Mouse (Mus musculus) kidney, embryonic 14.5 days (tissue): ENCODE measurements around the gene Gm10382. TPM values are rescaled to one million over a fixed set of nuclear protein-coding genes. Genes with fewer than 3 reads are reported as not detected.
"Not testable (repeated sequence)": the region's sequence is repeated elsewhere in the genome, so short reads cannot be mapped to it uniquely, and the experiment has no call there.

Experiments
- ATAC-seq: fragments of 200-750 bp; cut with Nextera tagmentation; 2 replicates; pipeline ENCODE4 v1.8.0; 2017; ENCODE audit warnings: moderate number of reproducible peaks, mild to moderate bottlenecking, moderate TSS enrichment, moderate library complexity; ENCODE audit not compliant: low FRiP score, low TSS enrichment
- H3K27ac ChIP-seq: fragments of 300-500 bp; sonication (generic); 2 replicates; pipeline ENCODE4 v1.5.1; 2014; ENCODE audit warnings: low read depth, mild to moderate bottlenecking, low read length, moderate library complexity, mixed read lengths
- H3K27me3 ChIP-seq: fragments of 300-500 bp; sonication (generic); 2 replicates; pipeline ENCODE4 v1.6.1; 2014; ENCODE audit warnings: mild to moderate bottlenecking, low read length; ENCODE audit not compliant: control insufficient read depth, insufficient read depth
- H3K36me3 ChIP-seq: fragments of 300-500 bp; sonication (generic); 2 replicates; pipeline ENCODE4 v1.6.1; 2014; ENCODE audit warnings: low read length, mixed read lengths; ENCODE audit not compliant: control insufficient read depth, insufficient read depth
- H3K4me1 ChIP-seq: fragments of 300-500 bp; sonication (generic); 2 replicates; pipeline ENCODE4 v1.6.1; 2014; ENCODE audit warnings: low read length, mixed read lengths; ENCODE audit not compliant: control insufficient read depth, insufficient read depth
- H3K4me2 ChIP-seq: fragments of 300-500 bp; sonication (generic); replicated peaks from 2 replicates; pipeline ENCODE4 v1.6.1; 2014; ENCODE audit warnings: low read depth, mild to moderate bottlenecking, low read length
- H3K4me3 ChIP-seq: fragments of 300-500 bp; sonication (generic); 2 replicates; pipeline ENCODE4 v1.5.1; 2014; ENCODE audit warnings: mild to moderate bottlenecking, low read length
- H3K9ac ChIP-seq: fragments of 300-500 bp; sonication (generic); 2 replicates; pipeline ENCODE4 v1.6.1; 2014; ENCODE audit warnings: low read depth, mild to moderate bottlenecking, low read length, moderate library complexity
- H3K9me3 ChIP-seq: fragments of 300-500 bp; sonication (generic); 2 replicates; pipeline ENCODE4 v1.6.1; 2016; ENCODE audit warnings: low read length; ENCODE audit not compliant: control insufficient read depth
- WGBS: fragments of 180-500 bp; shearing (Covaris S2); extraction: QIAGEN DNeasy Blood & Tissue Kit; methylation state at CpG from one replicate; pipeline ENCODE4 v1.1.7; 2014; 5-methylcytosine and 5-hydroxymethylcytosine counted together
- polyA plus RNA-seq: library from polyadenylated mRNA; unstranded; fragments of >200 nt; fragmentation: Nextera tagmentation; extraction: Ambion mirVana; gene quantifications from 2 replicates; pipeline ENCODE4 v1.2.1, GENCODE M21; 2014

Gene Gm10382
- polyA plus RNA-seq, 1 experiment from 2014 or later = 0.41 TPM

- no peak overlapping the region for H3K4me2 ChIP-seq
- 79% methylated on average over 5 of the region's 5 CpGs for WGBS
- no peak overlapping the region for H3K4me3 ChIP-seq
- no peak for ATAC-seq
- H3K36me3 ChIP-seq = peaks cover 27% of the 10 kb centered on the region
- H3K27ac ChIP-seq = no peak overlapping the region
- H3K9me3 ChIP-seq = no peaks in the 10 kb centered on the region
- no peak overlapping the region for H3K9ac ChIP-seq
- no peaks in the 10 kb centered on the region for H3K27me3 ChIP-seq
- H3K4me1 ChIP-seq = no peaks in the 10 kb centered on the region
Observed at GRCm38 (mm10) chr5:125381954-125382672, 7.0 kb upstream of the Gm10382 start.

GRCm38 (mm10) chr5:125382673-125383558 lies 6.2 kb upstream of the Gm10382 start:
- no peaks in the 10 kb centered on the region for H3K9me3 ChIP-seq
- H3K4me3 ChIP-seq = no peak overlapping the region
- H3K9ac ChIP-seq = no peak overlapping the region
- H3K27me3 ChIP-seq = no peaks in the 10 kb centered on the region
- 51% methylated on average over 6 of the region's 6 CpGs for WGBS
- no peak overlapping the region for H3K27ac ChIP-seq
- H3K4me2 ChIP-seq = no peak overlapping the region
- peak; percentile 65 for ATAC-seq
- no peaks in the 10 kb centered on the region for H3K4me1 ChIP-seq
- peaks cover 27% of the 10 kb centered on the region for H3K36me3 ChIP-seq

DNA sequence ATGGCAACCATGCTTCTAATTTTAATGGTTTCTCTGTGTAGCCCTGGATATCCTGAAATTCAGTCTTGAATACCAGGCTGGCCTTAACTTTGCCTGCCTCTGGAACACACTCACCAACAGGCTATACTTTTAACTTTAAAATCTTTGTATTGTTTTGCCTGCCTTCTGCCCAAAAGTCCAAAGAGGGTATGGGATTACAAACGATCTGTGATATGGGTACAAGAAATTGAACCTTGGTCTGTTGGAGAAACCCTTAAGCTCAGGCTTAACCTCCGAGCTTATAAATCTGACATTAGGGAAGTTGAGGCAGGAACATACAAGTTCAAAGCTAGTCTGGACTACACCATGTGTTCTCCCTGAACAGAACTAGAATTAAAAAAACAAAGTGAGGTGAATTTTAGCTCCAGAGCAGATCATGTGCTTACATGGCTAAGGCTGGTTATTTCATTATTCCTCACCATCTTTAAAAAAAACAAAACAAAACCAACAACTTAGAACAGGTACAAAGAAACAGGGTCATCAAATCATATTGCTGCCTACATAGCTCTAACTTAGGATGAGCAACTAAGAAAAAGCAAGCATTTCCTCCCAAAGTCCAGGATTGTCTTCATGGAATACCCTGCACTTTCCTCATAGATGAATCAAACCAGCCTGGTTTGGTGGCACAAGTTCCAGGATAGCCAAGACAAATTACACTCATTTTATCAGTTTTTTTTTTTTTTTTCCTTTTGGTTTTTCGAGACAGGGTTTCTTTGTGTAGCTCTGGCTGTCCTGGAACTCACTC lies 5.3 kb upstream of the Gm10382 start:
- 74% methylated on average over 3 of the region's 3 CpGs for WGBS
- H3K9me3 ChIP-seq = no peaks in the 10 kb centered on the region
- peaks cover 32% of the 10 kb centered on the region for H3K36me3 ChIP-seq
- no peak overlapping the region for H3K4me2 ChIP-seq
- ATAC-seq = no peak
- no peaks in the 10 kb centered on the region for H3K27me3 ChIP-seq
- no peak overlapping the region for H3K9ac ChIP-seq
- H3K4me3 ChIP-seq = no peak overlapping the region
- H3K27ac ChIP-seq = no peak overlapping the region
- H3K4me1 ChIP-seq = peaks cover 3% of the 10 kb centered on the region; the same call in 1 of the 2 replicates

DNA sequence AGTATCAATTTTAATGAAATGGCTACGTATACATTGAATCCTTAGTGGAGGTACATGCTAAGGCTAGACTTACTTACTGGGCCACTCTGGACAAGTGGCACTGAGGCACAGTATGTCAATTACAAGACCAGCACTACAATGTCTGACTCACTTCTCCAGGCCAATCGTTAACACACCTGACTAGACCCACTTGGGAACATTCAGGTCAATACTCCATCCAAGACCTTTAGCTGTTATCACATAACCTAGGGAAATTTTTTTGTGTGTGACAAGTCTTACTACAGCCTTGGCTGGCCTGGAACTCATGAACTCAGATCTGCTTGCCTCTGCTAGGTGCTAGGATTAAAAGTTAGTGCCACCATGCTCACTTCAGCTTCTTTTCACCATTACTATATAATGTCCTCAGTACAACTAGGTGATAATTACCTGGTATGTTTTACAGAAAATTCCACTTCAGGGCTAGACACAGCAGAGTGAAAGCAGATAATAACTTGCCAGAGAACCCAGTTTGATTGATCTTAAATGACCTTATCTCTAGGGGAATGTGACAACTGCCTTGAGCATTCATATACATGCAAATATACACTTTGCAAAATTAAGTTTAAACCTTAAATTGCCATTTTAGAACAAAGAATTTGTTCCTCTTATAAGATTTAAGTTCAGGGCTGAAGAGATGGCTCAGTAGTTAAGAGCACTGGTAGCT lies 4.5 kb upstream of the Gm10382 start:
- no peak overlapping the region for H3K9ac ChIP-seq
- H3K27me3 ChIP-seq = no peaks in the 10 kb centered on the region
- peaks cover 3% of the 10 kb centered on the region; the same call in 1 of the 2 replicates for H3K4me1 ChIP-seq
- no peak overlapping the region for H3K4me2 ChIP-seq
- H3K36me3 ChIP-seq = peaks cover 32% of the 10 kb centered on the region
- no peak overlapping the region for H3K27ac ChIP-seq
- WGBS = 91% methylated on average over 2 of the region's 2 CpGs
- no peak overlapping the region for H3K4me3 ChIP-seq
- H3K9me3 ChIP-seq = no peaks in the 10 kb centered on the region
- no peak for ATAC-seq

- H3K36me3 ChIP-seq = peaks cover 32% of the 10 kb centered on the region
- WGBS = 83% methylated on average over 8 of the region's 8 CpGs
- H3K4me3 ChIP-seq = no peak overlapping the region
- H3K4me2 ChIP-seq = no peak overlapping the region
- no peak overlapping the region for H3K9ac ChIP-seq
- peaks cover 3% of the 10 kb centered on the region; the same call in 1 of the 2 replicates for H3K4me1 ChIP-seq
- H3K9me3 ChIP-seq = no peaks in the 10 kb centered on the region
- no peaks in the 10 kb centered on the region for H3K27me3 ChIP-seq
- no peak overlapping the region for H3K27ac ChIP-seq
- no peak for ATAC-seq
Observed at GRCm38 (mm10) chr5:125385215-125385940, 3.7 kb upstream of the Gm10382 start.

DNA sequence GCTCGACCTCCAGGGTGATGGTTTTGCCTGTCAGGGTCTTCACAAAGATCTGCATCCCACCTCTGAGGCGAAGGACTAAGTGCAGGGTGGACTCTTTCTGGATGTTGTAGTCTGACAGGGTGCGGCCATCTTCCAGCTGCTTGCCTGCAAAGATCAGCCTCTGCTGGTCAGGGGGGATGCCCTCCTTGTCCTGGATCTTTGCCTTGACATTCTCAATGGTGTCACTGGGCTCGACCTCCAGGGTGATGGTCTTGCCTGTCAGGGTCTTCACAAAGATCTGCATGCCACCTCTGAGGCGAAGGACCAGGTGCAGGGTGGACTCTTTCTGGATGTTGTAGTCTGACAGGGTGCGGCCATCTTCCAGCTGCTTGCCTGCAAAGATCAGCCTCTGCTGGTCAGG lies 1.8 kb upstream of the Gm10382 start:
- not testable (repeated sequence) for H3K27me3 ChIP-seq, H3K27ac ChIP-seq, ATAC-seq, H3K9ac ChIP-seq, H3K4me3 ChIP-seq, H3K4me1 ChIP-seq, H3K9me3 ChIP-seq, H3K4me2 ChIP-seq
- H3K36me3 ChIP-seq = peaks cover 32% of the 10 kb centered on the region
- 88% methylated on average over 5 of the region's 6 CpGs for WGBS

- Histone ChIP-seq H3K9me3 (no peaks in the 10 kb centered on the region), H3K27me3 (no peaks in the 10 kb centered on the region), H3K36me3 (peaks cover 29% of the 10 kb centered on the region), H3K4me3 (peak overlapping the region; percentile 87), H3K4me2 (peak overlapping the region; percentile 97), H3K9ac (peak overlapping the region; percentile 95), H3K4me1 (peaks cover 6% of the 10 kb centered on the region; the same call in 1 of the 2 replicates), H3K27ac (0 out of 2 replicates have a peak overlapping the region, but pooled peaks have one; percentile 91)
- 26% methylated on average over 13 of the region's 13 CpGs for WGBS
- no peak for ATAC-seq
Observed at GRCm38 (mm10) chr5:125388358-125389092, 597 bp upstream of the Gm10382 start.
